Mouse (Mus musculus): ENCODE measurements around the gene S100a5.

- no peak for TF ChIP-seq GATA1 (IDR thresholded peaks at IDR 0.05; ENCODE audit: borderline replicate concordance, low read length)
- no peak for TF ChIP-seq FLI1 (IDR thresholded peaks at IDR 0.05; ENCODE audit: low read length)
These were observed 32.7 kb downstream of the S100a5 start for GRCm38 (mm10) chr3:90640981-90641380.
